Mouse (Mus musculus) cortical plate, adult 2 months (tissue): ENCODE results near the gene Acvrl1.

ENCODE experiments used
- CTCF ChIP-seq: fragments of 200-500 bp; IDR thresholded peaks from 2 replicates; pipeline ENCODE4 v1.5.1; 2011; ENCODE audit warnings: mild to moderate bottlenecking, control low read depth, low read length; ENCODE audit not compliant: insufficient read depth; ENCODE audit errors: extremely low read depth
- POLR2A ChIP-seq: fragments of 200-500 bp; IDR thresholded peaks from 2 replicates; pipeline ENCODE4 v1.6.1; 2011; ENCODE audit warnings: mild to moderate bottlenecking, low read length, control low read depth; ENCODE audit not compliant: insufficient read depth; ENCODE audit errors: extremely low read depth

DNA sequence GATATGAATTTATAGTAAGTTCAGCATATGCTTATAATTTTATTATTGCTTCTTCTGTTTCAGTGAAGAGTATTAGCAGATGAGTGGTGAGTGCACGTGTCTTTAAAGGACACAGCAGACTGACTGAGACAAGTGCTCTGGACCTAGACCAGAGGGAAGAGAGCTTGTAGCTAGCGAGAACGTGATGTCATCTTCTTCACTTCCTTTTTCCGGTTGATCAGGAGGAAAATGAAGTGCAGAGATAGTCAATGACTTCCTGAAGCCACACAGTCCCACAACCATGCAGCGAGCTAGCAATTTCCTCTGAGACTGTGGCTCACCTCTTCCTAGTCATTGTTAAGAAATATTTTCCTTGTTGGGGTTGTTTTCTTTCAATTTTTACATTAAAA, 62.4 kb downstream of the Acvrl1 start:
- TF ChIP-seq POLR2A: no peak
- TF ChIP-seq CTCF: no peak
